Mouse (Mus musculus): ENCODE data around the gene Slc35e2.

DNA sequence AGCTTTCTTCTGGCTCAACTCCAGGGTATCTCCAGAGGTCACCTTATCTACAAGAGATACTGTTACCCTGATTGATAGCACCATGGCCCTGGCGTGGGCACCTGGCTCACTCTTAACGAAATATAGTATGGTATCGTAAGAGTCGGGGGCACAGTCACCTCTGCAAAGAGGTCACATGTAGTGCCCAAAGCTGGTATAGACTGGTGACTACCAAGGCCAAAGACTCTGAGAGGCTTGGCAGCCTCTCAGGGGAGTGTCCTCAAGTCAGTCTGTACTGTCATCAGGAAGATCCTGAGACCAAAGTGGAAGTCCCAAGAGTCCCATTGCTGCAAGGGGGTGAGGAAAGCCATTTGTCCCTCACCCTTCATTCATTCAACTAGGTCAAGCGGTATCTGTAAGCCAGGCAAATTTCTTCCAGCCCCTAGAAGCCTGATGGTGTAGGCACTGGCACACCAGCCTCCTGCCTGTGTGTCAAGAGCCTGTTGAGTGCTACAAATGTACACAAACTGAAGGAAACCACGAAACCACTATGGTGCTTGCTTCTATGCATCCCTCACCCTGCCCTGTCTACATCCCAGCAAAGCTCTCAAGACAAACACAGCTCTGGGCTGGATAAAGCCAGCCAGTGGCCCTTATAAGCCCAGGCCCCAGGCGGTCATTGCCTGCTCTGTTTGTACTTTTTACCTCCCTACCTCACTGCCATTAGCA, 10.1 kb upstream of the Slc35e2 start:
- TF ChIP-seq CTCF (IDR thresholded peaks at IDR 0.05; ENCODE audit: extremely low read depth, insufficient read depth, low read length) (no peak), POLR2A (IDR thresholded peaks at IDR 0.05; ENCODE audit: extremely low read depth, insufficient read depth, low read length) (no peak)

Measured in cortical plate, adult 2 months (tissue).